Mouse (Mus musculus) forebrain, embryonic 11.5 days (tissue): ENCODE results near the gene Adcy2. TPM values are rescaled to one million over a fixed set of nuclear protein-coding genes. Genes with fewer than 3 reads are reported as not detected.
A peak's percentile ranks its signal among the peaks of the same experiment; 100 is the strongest.

ENCODE experiments used
- ATAC-seq: fragments of 200-750 bp; cut with Nextera tagmentation; replicated peaks from 2 replicates; pipeline ENCODE4 v1.8.0; 2017; ENCODE audit warnings: moderate TSS enrichment; ENCODE audit not compliant: low FRiP score
- DNase-seq: peaks from one replicate; pipeline ENCODE4 v3.0.0-alpha.2; 2017; ENCODE audit warnings: low spot score
- H3K27ac ChIP-seq: fragments of 300-500 bp; sonication (generic); 2 replicates; pipeline ENCODE4 v1.5.1; 2014; ENCODE audit warnings: low read depth, low read length
- H3K27me3 ChIP-seq: fragments of 300-500 bp; sonication (generic); 2 replicates; pipeline ENCODE4 v1.6.1; 2014; ENCODE audit warnings: mild to moderate bottlenecking, low read length, mixed read lengths; ENCODE audit not compliant: control insufficient read depth, insufficient read depth
- H3K36me3 ChIP-seq: fragments of 300-500 bp; sonication (generic); 2 replicates; pipeline ENCODE4 v1.6.1; 2014; ENCODE audit warnings: mild to moderate bottlenecking, low read length, moderate library complexity, mixed read lengths; ENCODE audit not compliant: control insufficient read depth, insufficient read depth
- H3K4me1 ChIP-seq: fragments of 300-500 bp; sonication (generic); replicated peaks from 2 replicates; pipeline ENCODE4 v1.6.1; 2014; ENCODE audit warnings: low read length, mixed read lengths; ENCODE audit not compliant: control insufficient read depth, insufficient read depth
- H3K4me2 ChIP-seq: fragments of 300-500 bp; sonication (generic); 2 replicates; pipeline ENCODE4 v1.6.1; 2014; ENCODE audit warnings: low read depth, mild to moderate bottlenecking, low read length, moderate library complexity, mixed read lengths; ENCODE audit not compliant: severe bottlenecking
- H3K4me3 ChIP-seq: fragments of 300-500 bp; sonication (generic); 2 replicates; pipeline ENCODE4 v1.5.1; 2014; ENCODE audit warnings: low read depth, low read length
- H3K9ac ChIP-seq: fragments of 300-500 bp; sonication (generic); 2 replicates; pipeline ENCODE4 v1.6.1; 2014; ENCODE audit warnings: low read length
- H3K9me3 ChIP-seq: fragments of 300-500 bp; sonication (generic); 2 replicates; pipeline ENCODE4 v1.6.1; 2016; ENCODE audit warnings: low read length, mixed read lengths; ENCODE audit not compliant: control insufficient read depth
- WGBS: fragments of 180-500 bp; shearing (Covaris S2); extraction: QIAGEN DNeasy Blood & Tissue Kit; methylation state at CpG from one replicate; pipeline ENCODE4 v1.1.7; 2014; 5-methylcytosine and 5-hydroxymethylcytosine counted together
- polyA plus RNA-seq: library from polyadenylated mRNA; unstranded; fragments of >200 nt; fragmentation: Nextera tagmentation; extraction: Ambion mirVana; gene quantifications from 2 replicates; pipeline ENCODE4 v1.2.1, GENCODE M21; 2014

Gene Adcy2
- polyA plus RNA-seq, 1 experiment from 2014 or later: 1.7 TPM

- Histone ChIP-seq H3K4me3 (no peak overlapping the region), H3K27me3 (no peaks in the 10 kb centered on the region), H3K4me1 (no peaks in the 10 kb centered on the region), H3K27ac (no peak overlapping the region), H3K9ac (no peak overlapping the region), H3K9me3 (no peaks in the 10 kb centered on the region), H3K4me2 (no peak overlapping the region), H3K36me3 (no peaks in the 10 kb centered on the region)
- DNase-seq: no peak
- 68% methylated on average over 6 of the region's 6 CpGs for WGBS
- ATAC-seq: no peak
Observed at GRCm38 (mm10) chr13:68622792-68623191, 376.5 kb downstream of the Adcy2 start.

- ATAC-seq (0 out of 2 replicates have a peak, but pooled peaks have one; percentile 42), DNase-seq (no peak)
- Histone ChIP-seq H3K27ac (no peak overlapping the region), H3K9ac (no peak overlapping the region), H3K9me3 (no peaks in the 10 kb centered on the region), H3K4me3 (no peak overlapping the region), H3K36me3 (no peaks in the 10 kb centered on the region), H3K4me2 (no peak overlapping the region), H3K4me1 (no peaks in the 10 kb centered on the region), H3K27me3 (no peaks in the 10 kb centered on the region)
- 57% methylated on average over 21 of the region's 21 CpGs for WGBS
Observed at GRCm38 (mm10) chr13:68607652-68608405, 391.5 kb downstream of the Adcy2 start.

DNA sequence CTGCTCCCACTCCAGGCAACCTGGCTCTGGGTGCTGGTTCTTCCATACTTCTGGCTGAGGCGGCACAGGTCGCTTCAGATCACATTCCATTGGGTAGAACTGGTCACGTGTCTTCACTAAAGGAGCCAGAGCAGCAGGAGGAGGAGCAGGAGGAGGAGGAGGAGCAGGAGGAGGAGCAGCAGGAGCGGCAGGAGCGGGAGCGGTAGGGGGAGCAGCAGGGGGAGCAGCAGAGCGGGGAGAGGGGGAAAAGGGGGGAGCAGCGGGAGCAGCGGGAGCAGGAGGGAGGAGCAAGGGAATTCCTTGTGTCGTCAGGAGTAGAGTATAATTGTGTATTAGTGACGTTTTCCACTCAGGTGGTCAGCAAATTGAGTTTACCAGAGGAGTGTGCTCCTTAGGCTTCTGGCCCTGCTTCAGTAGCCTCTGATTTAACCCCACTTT lies 393.6 kb downstream of the Adcy2 start:
- Histone ChIP-seq H3K9me3 (no peaks in the 10 kb centered on the region), H3K27me3 (no peaks in the 10 kb centered on the region), H3K4me2 (peak overlapping the region; percentile 27; the same call in 1 of the 2 replicates), H3K4me3 (peak overlapping the region; percentile 17), H3K4me1 (no peaks in the 10 kb centered on the region), H3K9ac (peak overlapping the region; percentile 12; the same call in 1 of the 2 replicates), H3K27ac (no peak overlapping the region), H3K36me3 (no peaks in the 10 kb centered on the region)
- ATAC-seq (peak; percentile 88), DNase-seq (peak; percentile 74)
- 2% methylated on average over 8 of the region's 11 CpGs for WGBS

- H3K27me3 ChIP-seq: no peaks in the 10 kb centered on the region
- H3K9ac ChIP-seq: no peak overlapping the region
- H3K4me3 ChIP-seq: no peak overlapping the region
- WGBS: 78% methylated on average over 6 of the region's 6 CpGs
- H3K36me3 ChIP-seq: no peaks in the 10 kb centered on the region
- ATAC-seq (no peak), DNase-seq (no peak)
- H3K9me3 ChIP-seq: no peaks in the 10 kb centered on the region
- H3K4me1 ChIP-seq: no peaks in the 10 kb centered on the region
- H3K4me2 ChIP-seq: no peak overlapping the region
- H3K27ac ChIP-seq: no peak overlapping the region
Observed at GRCm38 (mm10) chr13:68603085-68603484, 396.3 kb downstream of the Adcy2 start.

DNA sequence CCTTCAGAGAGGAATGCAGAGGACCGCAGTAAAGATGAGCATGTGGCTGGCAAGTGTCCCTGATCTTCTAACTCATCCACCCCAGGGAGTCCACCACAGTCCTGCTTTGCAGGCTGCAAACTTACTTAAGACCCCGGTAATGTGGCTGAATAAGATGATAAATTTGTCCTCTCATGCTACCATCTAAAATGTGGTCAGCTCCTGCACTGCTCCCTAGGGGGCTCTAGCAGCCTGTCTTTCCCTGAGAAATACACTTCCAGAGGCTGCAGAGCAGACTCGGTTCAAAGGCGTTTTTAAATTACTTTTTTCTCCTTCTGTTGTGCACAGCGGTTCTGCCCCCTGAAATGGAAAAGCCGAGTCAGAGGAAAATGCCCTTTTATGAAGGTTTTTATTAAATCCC lies 398.2 kb downstream of the Adcy2 start:
- ATAC-seq (no peak), DNase-seq (no peak)
- Histone ChIP-seq H3K36me3 (no peaks in the 10 kb centered on the region), H3K27ac (no peak overlapping the region), H3K4me1 (no peaks in the 10 kb centered on the region), H3K27me3 (no peaks in the 10 kb centered on the region), H3K9me3 (no peaks in the 10 kb centered on the region), H3K4me3 (no peak overlapping the region), H3K4me2 (no peak overlapping the region), H3K9ac (no peak overlapping the region)
- 25% methylated on average over 6 of the region's 6 CpGs for WGBS

DNA sequence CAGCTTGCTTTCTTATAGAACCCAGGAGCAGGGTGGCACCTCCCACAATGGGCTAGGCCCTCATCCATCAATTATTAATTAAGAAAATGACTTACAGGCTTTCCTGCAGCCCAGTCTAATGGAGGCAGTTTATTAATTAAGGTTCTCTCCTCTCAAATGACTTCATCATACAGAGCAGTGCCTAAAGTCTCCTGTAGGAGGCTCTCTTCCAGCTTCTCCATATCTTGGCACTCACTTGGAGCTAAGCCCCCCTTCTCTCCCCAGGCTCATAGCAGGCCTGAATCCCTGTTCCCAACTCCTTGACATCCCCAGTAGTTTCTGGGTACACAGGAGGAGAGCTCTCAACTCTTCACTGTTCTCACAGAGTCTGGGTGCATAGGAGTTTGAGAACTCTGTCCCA lies 400.4 kb downstream of the Adcy2 start:
- no peak for DNase-seq
- H3K36me3 ChIP-seq: no peaks in the 10 kb centered on the region
- H3K27me3 ChIP-seq: no peaks in the 10 kb centered on the region
- H3K4me3 ChIP-seq: no peak overlapping the region
- H3K4me2 ChIP-seq: no peak overlapping the region
- no peak for ATAC-seq
- H3K27ac ChIP-seq: no peak overlapping the region
- no peak overlapping the region for H3K9ac ChIP-seq
- no peaks in the 10 kb centered on the region for H3K4me1 ChIP-seq
- H3K9me3 ChIP-seq: no peaks in the 10 kb centered on the region

DNA sequence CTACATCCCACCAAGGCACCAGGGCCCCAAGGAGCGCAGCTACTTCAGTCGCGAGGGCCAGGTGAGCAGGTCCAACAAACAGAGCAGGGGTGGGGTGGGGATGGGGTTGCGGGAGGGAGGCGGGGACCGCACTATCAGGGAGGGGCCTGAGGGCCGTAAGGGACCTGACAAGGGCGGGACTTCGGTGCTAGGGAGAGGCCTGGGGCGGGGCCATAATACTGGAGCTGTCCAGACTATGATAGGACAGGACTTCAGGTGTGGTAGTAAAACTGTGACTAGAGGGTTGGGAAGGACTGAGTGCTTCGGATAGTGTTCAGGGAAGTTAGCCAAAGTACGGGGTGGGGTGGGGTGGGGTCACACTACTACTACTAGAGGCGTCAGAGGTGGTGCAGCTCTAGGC lies 401.7 kb downstream of the Adcy2 start:
- H3K9me3 ChIP-seq: no peaks in the 10 kb centered on the region
- H3K9ac ChIP-seq: no peak overlapping the region
- 11% methylated on average over 13 of the region's 13 CpGs for WGBS
- no peaks in the 10 kb centered on the region for H3K27me3 ChIP-seq
- peak overlapping the region; percentile 5; the same call in 1 of the 2 replicates for H3K4me3 ChIP-seq
- ATAC-seq (0 out of 2 replicates have a peak, but pooled peaks have one; percentile 23), DNase-seq (no peak)
- peak overlapping the region; percentile 48 for H3K4me2 ChIP-seq
- no peaks in the 10 kb centered on the region for H3K4me1 ChIP-seq
- peaks cover 2% of the 10 kb centered on the region for H3K36me3 ChIP-seq
- no peak overlapping the region for H3K27ac ChIP-seq

GRCm38 (mm10) chr13:68597199-68597598 lies 402.1 kb downstream of the Adcy2 start, which contains the start of gene 1700001L19Rik:
Gene 1700001L19Rik, plus strand, starts transcription at chr13:68597421.
- peak within 1 kb of the TSS; percentile 48 for H3K4me2 ChIP-seq
- H3K27ac ChIP-seq: no peak within 1 kb of the TSS
- no peak within 1 kb of the TSS for H3K9ac ChIP-seq
- H3K4me1 ChIP-seq: no peaks in the 10 kb centered on the region
- peak within 1 kb of the TSS; percentile 5; the same call in 1 of the 2 replicates for H3K4me3 ChIP-seq
- no peak for DNase-seq
- no peaks in the 10 kb centered on the region for H3K27me3 ChIP-seq
- no peak for ATAC-seq
- H3K36me3 ChIP-seq: peaks cover 6% of the 10 kb centered on the region
- no peaks in the 10 kb centered on the region for H3K9me3 ChIP-seq
- WGBS: 11% methylated on average over 9 of the region's 10 CpGs

- H3K4me3 ChIP-seq: no peak overlapping the region
- no peaks in the 10 kb centered on the region for H3K27me3 ChIP-seq
- H3K36me3 ChIP-seq: peaks cover 11% of the 10 kb centered on the region
- no peaks in the 10 kb centered on the region for H3K4me1 ChIP-seq
- DNase-seq (no peak), ATAC-seq (no peak)
- H3K9me3 ChIP-seq: no peaks in the 10 kb centered on the region
- H3K9ac ChIP-seq: no peak overlapping the region
- H3K27ac ChIP-seq: no peak overlapping the region
- no peak overlapping the region for H3K4me2 ChIP-seq
- 69% methylated on average over 1 of the region's 1 CpGs for WGBS
Observed at GRCm38 (mm10) chr13:68593797-68594196, 405.5 kb downstream of the Adcy2 start.
